Mouse (Mus musculus) testis, adult 2 months (tissue): Measurements from ENCODE around the gene Swt1. TPM values are rescaled to one million over a fixed set of nuclear protein-coding genes. Genes with fewer than 3 reads are reported as not detected.

Experiments
- H3K27ac ChIP-seq: fragments of 200-500 bp; 2 replicates; pipeline ENCODE4 v1.5.1; 2012; ENCODE audit warnings: low read depth, low read length; ENCODE audit not compliant: control insufficient read depth, insufficient read depth
- H3K27me3 ChIP-seq: fragments of 200-500 bp; 2 replicates; pipeline ENCODE4 v1.6.1; 2012; ENCODE audit warnings: mild to moderate bottlenecking, low read length, moderate library complexity; ENCODE audit not compliant: control insufficient read depth, insufficient read depth
- H3K36me3 ChIP-seq: fragments of 200-500 bp; 2 replicates; pipeline ENCODE4 v1.6.1; 2012; ENCODE audit warnings: mild to moderate bottlenecking, low read length; ENCODE audit not compliant: control insufficient read depth, insufficient read depth
- H3K4me1 ChIP-seq: fragments of 200-500 bp; 2 replicates; pipeline ENCODE4 v1.6.1; 2012; ENCODE audit warnings: low read length; ENCODE audit not compliant: control insufficient read depth, insufficient read depth
- H3K4me3 ChIP-seq: fragments of 200-500 bp; 2 replicates; pipeline ENCODE4 v1.5.1; 2012; ENCODE audit warnings: low read depth, mild to moderate bottlenecking, low read length, moderate library complexity, mixed read lengths; ENCODE audit not compliant: control insufficient read depth
- CTCF ChIP-seq: fragments of 200-500 bp; IDR thresholded peaks from 2 replicates; pipeline ENCODE4 v1.5.1; 2012; ENCODE audit warnings: low read depth, mild to moderate bottlenecking, inconsistent platforms, low read length, moderate library complexity; ENCODE audit not compliant: control insufficient read depth, insufficient read depth, insufficient replicate concordance
- POLR2A ChIP-seq: fragments of 200-500 bp; IDR thresholded peaks from 2 replicates; pipeline ENCODE4 v1.6.1; 2012; ENCODE audit warnings: low read depth, mild to moderate bottlenecking, inconsistent platforms, low read length, moderate library complexity; ENCODE audit not compliant: control insufficient read depth
- polyA plus RNA-seq: library from polyadenylated mRNA; depleted of rRNA; stranded (reverse); fragments of >200 nt; gene quantifications from 2 replicates; pipeline ENCODE4 v1.2.3, GENCODE M21; 2012

Gene Swt1
- polyA plus RNA-seq, 1 experiment = 21.2 TPM

DNA sequence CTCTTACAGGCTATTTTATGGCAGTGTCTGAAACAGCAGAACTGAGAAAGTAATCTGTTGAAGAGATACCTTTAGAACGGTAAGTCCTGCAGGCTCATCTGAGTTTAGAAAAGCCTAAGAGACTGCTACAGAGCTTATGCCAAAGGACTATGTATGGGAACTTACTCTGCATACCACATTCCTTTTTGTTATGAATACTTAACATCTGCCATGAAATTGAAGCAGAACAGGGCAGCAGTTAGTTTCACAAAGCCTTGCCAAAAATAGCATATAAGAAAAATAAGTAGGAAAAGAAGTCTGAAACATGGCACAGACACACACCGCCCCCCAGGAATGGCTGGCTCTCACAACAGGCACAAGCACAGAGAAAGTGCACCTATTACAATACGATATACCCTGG lies 18.4 kb downstream of the Swt1 start:
- no peaks in the 10 kb centered on the region for H3K36me3 ChIP-seq
- no peak for TF ChIP-seq CTCF
- TF ChIP-seq POLR2A = no peak

DNA sequence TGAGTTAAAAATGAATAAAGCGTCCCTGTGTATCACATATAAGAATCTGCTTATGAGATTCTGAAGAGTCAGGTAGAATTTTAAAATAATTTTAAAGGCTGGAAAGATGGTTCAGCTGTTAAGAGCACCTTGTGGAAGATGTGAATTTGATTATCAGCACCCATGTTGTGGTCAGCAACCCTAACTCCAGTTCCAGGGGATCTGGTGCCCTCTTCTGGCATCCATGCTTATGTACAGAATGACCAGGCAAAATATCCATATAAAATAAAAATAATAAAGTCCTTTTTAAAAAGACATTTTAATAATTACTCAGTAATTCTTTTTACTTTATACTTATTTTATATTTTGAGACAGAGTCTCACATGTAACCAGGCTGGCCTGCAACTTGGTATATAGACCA lies 38.2 kb downstream of the Swt1 start:
- TF ChIP-seq CTCF (no peak), POLR2A (no peak)
- Histone ChIP-seq H3K36me3 (no peaks in the 10 kb centered on the region), H3K4me3 (no peak overlapping the region), H3K4me1 (no peaks in the 10 kb centered on the region), H3K27me3 (no peaks in the 10 kb centered on the region), H3K27ac (no peak overlapping the region)

More for the DNA sequence above, 18.4 kb downstream of the Swt1 start:
- Histone ChIP-seq H3K4me3 (no peak overlapping the region), H3K4me1 (no peaks in the 10 kb centered on the region), H3K27me3 (no peaks in the 10 kb centered on the region), H3K27ac (no peak overlapping the region)

GRCm38 (mm10) chr1:151377353-151377752 lies 50.9 kb downstream of the Swt1 start:
- no peaks in the 10 kb centered on the region for H3K4me1 ChIP-seq
- H3K4me3 ChIP-seq = no peak overlapping the region
- TF ChIP-seq POLR2A = no peak
- no peak for TF ChIP-seq CTCF
- H3K27ac ChIP-seq = no peak overlapping the region
- H3K36me3 ChIP-seq = no peaks in the 10 kb centered on the region
- H3K27me3 ChIP-seq = no peaks in the 10 kb centered on the region

GRCm38 (mm10) chr1:151372823-151373222 lies 55.4 kb downstream of the Swt1 start:
- no peak overlapping the region for H3K4me3 ChIP-seq
- no peaks in the 10 kb centered on the region for H3K4me1 ChIP-seq
- peaks cover 1% of the 10 kb centered on the region; the same call in 1 of the 2 replicates for H3K36me3 ChIP-seq
- no peak overlapping the region for H3K27ac ChIP-seq
- no peak for TF ChIP-seq CTCF
- no peak for TF ChIP-seq POLR2A
- no peaks in the 10 kb centered on the region for H3K27me3 ChIP-seq

GRCm38 (mm10) chr1:151371543-151371942 lies 56.7 kb downstream of the Swt1 start:
- Histone ChIP-seq H3K27me3 (no peaks in the 10 kb centered on the region), H3K36me3 (peaks cover 1% of the 10 kb centered on the region; the same call in 1 of the 2 replicates), H3K4me3 (no peak overlapping the region), H3K27ac (no peak overlapping the region), H3K4me1 (no peaks in the 10 kb centered on the region)
- TF ChIP-seq CTCF (no peak), POLR2A (no peak)

GRCm38 (mm10) chr1:151370573-151370972 lies 57.7 kb downstream of the Swt1 start:
- TF ChIP-seq POLR2A (no peak), CTCF (no peak)
- no peaks in the 10 kb centered on the region for H3K27me3 ChIP-seq
- H3K4me3 ChIP-seq = no peak overlapping the region
- peaks cover 1% of the 10 kb centered on the region; the same call in 1 of the 2 replicates for H3K36me3 ChIP-seq
- no peak overlapping the region for H3K27ac ChIP-seq
- H3K4me1 ChIP-seq = no peaks in the 10 kb centered on the region

DNA sequence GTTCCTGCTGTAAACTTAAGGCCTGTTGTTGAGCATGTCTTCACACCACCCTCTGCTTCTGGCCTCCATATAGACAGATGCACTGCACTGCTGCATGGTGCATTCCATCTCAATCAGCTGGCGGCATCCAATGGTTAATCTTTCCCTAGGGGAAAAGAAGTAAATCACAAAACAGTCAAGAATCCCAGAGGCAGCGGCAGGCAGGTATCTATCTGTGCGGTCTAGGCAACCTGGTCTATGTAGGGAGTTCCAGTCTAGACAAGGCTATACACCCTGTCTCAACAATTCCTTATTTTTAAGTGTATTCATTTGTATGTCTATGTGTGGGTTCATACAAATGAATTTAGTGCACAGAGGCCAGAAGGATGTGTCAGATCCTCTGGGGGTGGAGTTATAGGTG lies 59.8 kb downstream of the Swt1 start:
- H3K4me1 ChIP-seq = no peaks in the 10 kb centered on the region
- peaks cover 1% of the 10 kb centered on the region; the same call in 1 of the 2 replicates for H3K36me3 ChIP-seq
- H3K27me3 ChIP-seq = no peaks in the 10 kb centered on the region
- no peak for TF ChIP-seq CTCF
- no peak for TF ChIP-seq POLR2A
- no peak overlapping the region for H3K4me3 ChIP-seq
- no peak overlapping the region for H3K27ac ChIP-seq

DNA sequence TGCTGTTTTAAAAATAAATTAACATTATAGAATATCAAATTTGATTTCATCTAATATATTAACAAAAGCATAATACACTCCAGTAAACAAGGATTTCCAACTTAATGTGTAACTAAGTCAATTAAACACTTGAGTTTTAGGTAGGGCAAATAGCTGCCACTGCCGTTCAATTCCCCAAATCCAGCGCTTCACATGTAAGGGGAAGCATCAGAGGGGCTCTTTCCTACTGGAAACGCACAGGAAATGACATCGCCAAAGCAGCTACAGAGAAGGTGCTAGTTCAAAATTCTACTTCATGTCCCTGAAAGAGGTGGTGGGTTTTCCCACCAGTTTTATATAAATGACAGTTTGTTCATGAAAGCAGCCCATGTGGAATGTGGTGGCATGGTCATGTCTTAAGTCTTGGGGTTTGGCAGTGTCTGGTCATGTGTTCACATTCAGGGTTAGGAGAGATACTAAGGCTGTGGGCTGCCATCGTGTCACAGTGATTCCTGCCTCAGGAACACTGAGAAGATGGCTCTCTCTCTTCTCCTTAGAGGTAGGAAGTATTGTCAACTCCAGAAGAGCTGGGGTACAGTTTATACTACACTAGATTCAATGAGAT lies 60.4 kb downstream of the Swt1 start:
- H3K4me1 ChIP-seq = no peaks in the 10 kb centered on the region
- H3K36me3 ChIP-seq = peaks cover 1% of the 10 kb centered on the region; the same call in 1 of the 2 replicates
- no peak overlapping the region for H3K27ac ChIP-seq
- H3K27me3 ChIP-seq = no peaks in the 10 kb centered on the region
- no peak for TF ChIP-seq CTCF
- no peak for TF ChIP-seq POLR2A
- H3K4me3 ChIP-seq = no peak overlapping the region
